Mouse (Mus musculus) adrenal gland, postnatal 36 days (tissue): ENCODE data around the gene Phf14. TPM values are rescaled to one million over a fixed set of nuclear protein-coding genes. Genes with fewer than 3 reads are reported as not detected.
"Not testable (repeated sequence)": the region's sequence is repeated elsewhere in the genome, so short reads cannot be mapped to it uniquely, and the experiment has no call there.

ENCODE experiments used
- DNase-seq, 2 experiments: peaks; one replicate each; pipeline ENCODE4 v3.0.0; 2021; ENCODE audit warnings: mixed read lengths in 1 of 2
- long read RNA-seq, 2 experiments: library from polyadenylated mRNA; stranded (forward); transcript quantifications; one replicate each; pipeline ENCODE4 v2.0.0; 2021; ENCODE audit warnings: borderline sequencing depth in 2 of 2
- total RNA-seq, 2 experiments: library from RNA; stranded (reverse); gene quantifications; 2 replicates each; pipeline ENCODE4 v1.2.3; 2021

The Phf14 gene
- 10 to 100 TPM; 34.2 to 44.8 TPM for total RNA-seq
- long read RNA-seq, experiment 1, transcript Phf14-203 (18 exons, 3,336 nt) = major isoform, 6 of 31 reads
- long read RNA-seq, experiment 1, partial matches to known transcripts = 9 of 31 reads
- long read RNA-seq, experiment 1, other reads (novel, unspliced or antisense) = 12 of 31 reads
- long read RNA-seq, experiment 2, transcript Phf14-203 (18 exons, 3,336 nt) = major isoform, 5 of 11 reads
- long read RNA-seq, experiment 2, partial matches to known transcripts = 2 of 11 reads
- long read RNA-seq, experiment 2, other reads (novel, unspliced or antisense) = 4 of 11 reads

GRCm38 (mm10) chr6:11907269-11908032 is at the start of gene Phf14, which contains the start of gene Ndufa4:
Gene Phf14, plus strand, starts transcription at chr6:11907809.
Gene Ndufa4, minus strand, starts transcription at chr6:11907497.
- peak; percentile 94 to 95 for DNase-seq

DNA sequence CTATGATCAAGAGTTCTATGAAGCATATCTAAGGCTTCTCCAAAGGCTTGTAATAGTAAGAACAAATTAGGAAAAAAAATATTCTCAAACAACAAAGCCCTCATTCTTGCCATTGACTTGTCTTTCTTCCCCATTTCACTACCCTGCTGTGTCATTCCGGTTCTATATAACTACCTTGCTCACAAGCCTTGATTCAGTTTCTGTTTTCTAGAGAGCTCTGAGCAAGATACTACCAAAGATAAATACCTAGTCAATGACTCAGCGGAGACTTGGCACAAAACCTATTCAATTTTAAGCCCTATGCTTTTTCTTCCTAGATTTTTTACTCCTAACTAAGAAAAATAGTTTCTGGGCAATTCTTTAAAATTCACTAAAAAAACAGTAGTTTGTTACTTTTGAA is 32.2 kb upstream of the Phf14 start:
- DNase-seq = not testable (repeated sequence)

DNA sequence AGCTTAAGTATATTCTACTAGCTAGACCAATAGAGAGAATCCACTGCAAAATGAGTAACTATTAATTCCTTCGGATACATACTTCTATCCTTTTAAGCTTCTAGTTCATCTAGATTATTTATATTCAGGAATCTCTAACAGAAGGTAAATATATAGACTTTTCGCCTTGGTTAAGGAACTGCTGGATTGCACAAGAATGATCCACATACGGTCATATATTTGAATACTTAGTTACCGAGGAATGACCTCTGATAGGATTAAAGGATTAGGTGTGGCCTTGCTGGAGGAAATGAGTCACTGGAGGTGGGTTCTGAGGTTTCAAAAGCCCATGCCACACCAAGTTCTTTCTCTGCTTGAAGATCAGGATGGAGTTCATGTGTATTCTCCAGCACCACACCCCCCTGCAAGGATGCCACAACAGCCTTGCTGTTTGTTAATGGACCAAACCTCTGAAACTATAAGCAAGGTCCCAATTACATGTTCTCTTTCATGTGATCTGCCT is 6.7 kb upstream of the Phf14 start:
- no peak for DNase-seq

DNA sequence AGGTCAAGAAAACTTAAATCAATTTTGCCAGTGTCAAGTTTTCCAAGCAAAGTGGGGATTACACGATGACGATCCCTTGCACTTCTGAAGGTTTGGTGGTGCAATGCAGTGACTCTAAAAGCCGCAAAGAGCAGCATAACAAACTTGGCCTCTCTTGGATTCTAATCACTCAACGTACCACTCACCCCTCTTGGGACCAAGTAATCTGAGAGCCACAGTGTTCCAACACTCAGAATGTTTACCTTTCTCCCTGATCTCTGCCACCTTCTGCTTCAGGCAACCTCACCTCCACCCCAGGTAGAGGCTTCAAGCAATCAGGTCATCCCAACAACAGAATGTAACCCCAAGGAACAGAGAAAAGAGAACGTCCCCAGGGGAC is 730 bp upstream of the Phf14 start:
- DNase-seq = peak in 1 of 2 experiments; percentile 4

DNA sequence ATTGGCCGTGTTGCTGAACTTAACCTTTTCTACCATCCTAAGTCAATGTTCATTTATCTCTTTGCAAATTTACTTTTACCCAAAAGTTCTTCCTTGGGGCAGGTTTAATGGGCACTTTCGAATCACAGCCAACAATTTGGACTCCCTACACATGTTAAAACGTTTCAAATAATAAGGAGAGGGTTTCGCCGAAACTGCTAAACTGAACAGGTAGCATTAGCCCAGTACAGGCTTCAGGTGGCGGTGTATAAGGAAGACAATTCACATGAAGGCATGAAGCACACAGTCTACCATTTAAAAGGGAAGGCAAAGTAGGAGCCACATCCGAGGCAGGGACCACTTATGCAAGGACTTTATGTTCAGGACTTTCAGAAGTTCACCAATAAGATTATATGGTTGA is 561 bp downstream of the Phf14 start:
- no peak for DNase-seq

DNA sequence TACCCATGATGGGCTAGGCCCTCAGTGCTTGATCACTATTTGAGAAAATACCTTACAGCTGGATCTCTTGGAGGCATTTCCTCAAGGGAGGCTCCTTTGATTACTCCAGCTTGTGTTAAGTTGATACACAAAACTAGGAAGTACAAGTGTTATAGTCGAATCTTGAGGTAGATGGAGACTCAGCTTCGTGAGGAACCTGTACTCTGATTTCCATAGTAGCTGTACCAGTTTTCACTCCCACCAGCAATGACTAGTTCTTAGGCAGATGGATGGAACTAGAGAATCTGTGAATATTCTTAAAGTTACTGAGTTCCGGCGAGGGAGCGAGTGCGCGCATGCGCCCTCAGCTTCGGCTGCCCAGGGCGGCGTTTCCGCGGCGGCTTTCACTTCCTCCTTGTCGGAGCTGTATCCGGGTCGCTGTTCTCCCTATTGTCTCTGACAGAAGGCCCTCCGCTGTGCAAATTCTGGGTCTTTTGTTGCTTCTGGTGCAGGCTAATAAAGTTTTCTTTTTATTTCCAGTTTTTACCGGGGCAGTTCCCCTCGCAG is 18.0 kb downstream of the Phf14 start:
- DNase-seq = peak; percentile 91 to 92

- peak; percentile 26 to 44 for DNase-seq
Measured at GRCm38 (mm10) chr6:11926082-11926595, 18.5 kb downstream of the Phf14 start.

GRCm38 (mm10) chr6:11927485-11927884 is 19.9 kb downstream of the Phf14 start:
- no peak for DNase-seq

DNA sequence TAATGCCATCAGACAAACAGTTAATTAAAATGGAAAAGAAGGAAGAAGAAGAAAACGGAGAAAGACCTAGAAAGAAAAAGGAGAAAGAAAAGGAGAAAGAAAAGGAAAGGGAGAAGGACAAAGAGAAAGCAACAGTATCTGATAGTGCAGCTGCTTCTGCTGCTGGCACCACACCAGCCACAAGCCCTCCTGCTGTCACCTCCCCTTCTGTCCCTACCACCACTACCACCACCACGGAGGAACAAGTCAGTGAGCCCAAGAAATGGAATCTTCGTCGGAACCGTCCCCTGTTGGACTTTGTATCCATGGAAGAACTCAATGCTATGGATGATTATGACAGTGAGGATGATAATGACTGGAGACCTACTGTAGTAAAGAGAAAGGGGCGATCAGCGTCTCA is 25.8 kb downstream of the Phf14 start:
- DNase-seq = no peak

DNA sequence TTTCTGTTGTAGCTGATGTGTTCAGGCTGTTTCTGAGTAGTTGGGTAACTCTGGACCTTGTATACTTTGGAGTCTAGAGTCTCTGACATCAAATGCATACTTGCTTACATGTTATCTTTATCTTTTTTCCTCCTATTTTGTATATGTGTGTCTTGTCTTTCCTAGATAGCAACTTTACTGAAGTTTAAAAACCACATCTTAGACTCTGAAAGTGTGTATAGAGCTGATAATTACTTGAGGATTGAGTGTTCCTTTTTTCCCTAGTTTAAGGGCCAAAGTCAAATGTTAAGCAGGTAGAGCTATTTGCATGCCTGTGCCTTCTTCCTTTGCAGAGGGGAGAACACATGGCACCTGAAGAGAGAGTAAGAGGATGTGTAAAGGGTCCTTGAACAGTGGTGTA is 33.3 kb downstream of the Phf14 start:
- no peak for DNase-seq

DNA sequence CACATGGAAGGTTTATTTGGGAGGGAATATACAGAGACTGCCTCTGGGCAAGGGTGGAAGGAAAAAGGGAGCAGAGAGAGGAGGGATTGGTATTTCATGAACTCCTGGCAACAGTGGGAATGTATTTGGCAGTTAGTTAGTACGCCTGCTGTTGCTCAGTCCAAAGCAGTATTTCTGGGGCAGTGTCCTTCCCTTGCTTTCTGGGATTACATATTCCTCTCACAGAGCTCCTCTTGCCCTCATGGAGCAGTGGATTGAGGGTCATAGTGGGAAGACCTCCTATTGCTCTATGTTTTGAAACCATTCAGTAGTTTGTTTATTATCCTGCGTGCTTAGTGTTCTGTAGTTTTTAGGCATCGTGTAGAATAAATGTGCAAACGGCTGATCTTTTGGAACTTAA is 34.5 kb downstream of the Phf14 start:
- no peak for DNase-seq

- DNase-seq = no peak
Measured at GRCm38 (mm10) chr6:11948100-11948499, 40.5 kb downstream of the Phf14 start.

DNA sequence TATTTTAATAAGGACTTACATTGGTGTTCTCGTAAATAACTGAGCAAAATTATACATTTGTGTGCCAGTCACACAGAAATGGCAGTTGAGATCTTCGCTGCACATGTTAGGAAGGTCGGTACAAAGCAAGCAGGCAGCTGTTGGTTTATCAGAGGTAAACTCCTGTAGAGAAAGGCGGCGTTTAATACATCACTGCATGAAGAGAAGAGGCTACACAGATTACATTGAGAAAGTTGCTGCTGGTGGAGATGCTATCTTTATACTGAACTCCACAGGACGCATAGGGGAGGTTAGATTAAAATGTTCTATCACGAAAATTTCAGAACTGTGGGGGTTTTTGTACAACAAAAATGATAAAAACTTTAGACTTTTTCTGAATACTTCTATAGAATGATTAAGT is 52.6 kb downstream of the Phf14 start:
- DNase-seq = no peak

GRCm38 (mm10) chr6:11993782-11994181 is 86.2 kb downstream of the Phf14 start:
- DNase-seq = no peak

DNA sequence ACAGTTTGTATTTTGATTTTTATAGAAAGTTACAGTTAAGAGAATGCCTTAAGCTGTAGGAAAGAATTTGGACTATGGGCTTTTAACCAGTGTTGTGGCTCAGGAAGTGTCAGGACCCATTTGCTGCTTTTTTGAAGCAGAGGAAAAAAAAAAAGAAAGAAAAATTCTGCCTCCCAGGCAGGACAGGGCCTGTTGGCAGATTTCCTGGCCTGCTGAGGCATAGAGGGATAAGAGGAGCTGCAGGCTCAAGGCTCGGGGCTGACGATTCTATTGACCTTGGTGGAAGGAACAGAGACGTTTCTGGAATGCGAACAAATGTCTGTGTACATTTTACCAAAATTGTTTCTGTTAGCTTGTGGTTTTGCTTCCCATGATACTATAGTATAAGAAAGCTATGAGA is 91.0 kb downstream of the Phf14 start:
- peak; percentile 73 to 82 for DNase-seq

GRCm38 (mm10) chr6:11999506-11999905 is 91.9 kb downstream of the Phf14 start:
- DNase-seq = no peak

DNA sequence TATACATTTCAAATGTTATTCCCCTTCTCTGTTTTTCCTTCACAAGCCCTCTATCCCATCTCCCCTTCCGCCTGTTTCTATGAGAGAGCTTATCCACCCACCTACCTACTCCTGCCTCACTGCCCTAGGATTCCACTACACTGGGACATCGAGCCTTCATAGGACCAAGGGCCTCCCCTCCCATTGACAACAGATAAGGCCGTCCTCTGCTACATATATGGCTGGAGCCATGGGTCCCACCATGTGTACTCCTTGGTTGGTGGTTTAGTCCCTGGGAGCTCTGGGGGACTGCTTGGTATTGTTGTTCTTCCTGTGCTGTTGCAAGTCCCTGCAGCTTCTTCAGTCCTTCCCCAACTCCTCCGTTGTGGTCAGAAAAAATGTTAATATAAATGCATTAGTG is 97.8 kb downstream of the Phf14 start:
- DNase-seq = no peak

DNA sequence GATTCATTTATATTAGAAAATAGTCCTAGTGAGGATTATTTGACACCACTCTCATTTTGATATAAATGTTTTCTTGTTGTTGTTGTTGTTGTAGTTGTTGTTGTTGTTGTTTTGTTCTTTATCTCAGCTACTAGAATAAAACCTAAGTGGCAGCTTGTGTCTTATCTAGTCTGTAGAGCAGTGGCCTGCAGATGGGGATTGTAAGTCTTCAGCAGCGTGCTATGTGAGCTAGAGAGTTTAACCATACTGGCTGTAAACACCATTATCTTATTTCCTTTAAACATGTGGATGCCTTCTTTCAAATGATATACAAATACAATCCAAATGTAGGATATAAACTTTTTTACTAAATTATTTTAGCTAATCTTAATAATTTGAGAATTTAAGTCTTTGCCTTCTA is 98.4 kb downstream of the Phf14 start:
- DNase-seq = no peak

- no peak for DNase-seq
Measured at GRCm38 (mm10) chr6:12012103-12012502, 104.5 kb downstream of the Phf14 start.

- DNase-seq = no peak
Measured at GRCm38 (mm10) chr6:12014035-12014434, 106.4 kb downstream of the Phf14 start.

GRCm38 (mm10) chr6:12014733-12015132 is 107.1 kb downstream of the Phf14 start:
- DNase-seq = no peak

GRCm38 (mm10) chr6:12019736-12020135 is 112.1 kb downstream of the Phf14 start:
- DNase-seq = no peak

GRCm38 (mm10) chr6:12020156-12020555 is 112.5 kb downstream of the Phf14 start:
- DNase-seq = peak in 1 of 2 experiments; percentile 9
